Mouse (Mus musculus): ENCODE data around the gene Fbxo46.
A peak's percentile ranks its signal among the peaks of the same experiment; 100 is the strongest.
"Not testable (repeated sequence)": the region's sequence is repeated elsewhere in the genome, so short reads cannot be mapped to it uniquely, and the experiment has no call there.

Gene Fbxo46

DNA sequence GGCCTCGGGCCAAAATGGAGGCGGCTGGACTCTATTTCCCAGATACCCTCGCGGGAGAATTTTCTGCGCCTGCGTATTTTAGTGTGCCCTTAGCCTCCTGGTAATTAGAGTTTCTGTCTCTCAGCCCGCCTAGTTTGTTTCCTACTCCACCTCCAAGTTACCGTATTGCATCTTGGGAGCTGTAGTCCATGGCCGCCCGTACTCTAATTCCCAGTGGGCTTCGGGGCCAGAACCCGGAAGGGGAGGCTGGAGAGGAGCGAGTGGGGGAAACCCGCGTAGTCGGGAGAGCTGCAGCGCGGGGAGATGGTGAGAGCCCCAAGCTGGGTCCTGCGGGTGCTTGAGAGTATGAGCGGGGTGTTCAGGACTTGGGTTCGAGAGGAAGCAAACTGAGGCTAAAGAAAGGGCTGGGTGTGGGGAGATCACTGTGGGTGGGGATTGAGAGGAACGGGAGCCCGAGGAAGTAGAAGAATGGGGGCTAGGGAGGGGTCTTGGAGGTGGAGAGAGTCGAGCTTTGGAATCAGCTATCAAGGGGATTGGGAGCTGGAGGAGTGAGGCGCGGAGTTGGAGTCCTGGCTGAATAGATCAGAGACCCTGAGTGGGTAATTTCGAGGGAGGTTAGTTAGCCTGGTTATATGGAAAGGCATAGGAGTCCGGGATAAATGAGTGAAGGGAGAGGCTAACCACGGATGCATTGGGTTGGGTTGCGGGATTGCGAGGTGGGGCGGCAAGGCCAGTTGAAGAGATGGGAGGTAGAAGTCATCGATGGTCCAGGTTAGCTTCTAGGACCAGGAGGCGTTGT lies at the start of gene Fbxo46:
Fbxo46 (plus strand) TSS at position 229 of the 799 bp plus-strand sequence.
- peak; percentile 90 to 92 for DNase-seq (ENCODE audit: low spot score in 2 of 2)

DNA sequence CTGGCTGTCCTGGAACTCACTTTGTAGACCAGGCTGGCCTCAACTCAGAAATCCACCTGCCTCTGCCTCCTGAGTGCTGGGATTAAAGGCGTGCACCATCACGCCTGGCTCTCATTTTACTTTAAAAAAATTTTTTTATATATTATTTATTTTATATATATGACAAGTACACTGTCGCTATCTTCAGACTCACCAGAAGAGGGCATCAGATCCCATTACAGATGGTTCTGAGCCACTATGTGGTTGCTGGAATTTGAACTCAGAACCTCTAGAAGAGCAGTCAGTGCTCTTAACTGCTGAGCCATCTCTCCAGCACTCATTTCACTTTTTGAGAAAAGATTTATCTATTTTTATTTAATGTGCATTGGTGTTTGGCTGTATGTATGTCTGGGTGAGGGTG lies 48.6 kb upstream of the Fbxo46 start:
- DNase-seq (ENCODE audit: low spot score in 2 of 2), result not testable (repeated sequence)

DNA sequence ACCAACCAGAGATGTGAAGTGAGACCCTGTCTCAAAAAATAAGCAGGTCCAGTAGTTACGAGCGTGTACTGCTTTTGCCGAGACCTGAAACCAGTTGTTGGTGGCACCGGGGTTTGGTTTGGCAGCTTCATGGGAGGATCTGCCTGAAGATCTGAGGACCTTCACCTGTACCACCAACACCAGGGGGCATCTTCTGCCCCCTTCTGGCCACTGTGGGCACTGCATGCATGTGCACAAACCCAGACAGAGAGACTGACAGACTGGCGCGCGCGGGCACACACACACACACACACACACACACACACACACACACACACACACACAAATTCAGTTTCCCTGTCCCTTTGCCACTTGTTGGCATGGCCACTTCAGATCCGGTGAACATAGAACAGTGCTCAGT lies 46.2 kb upstream of the Fbxo46 start:
- peak in 1 of 2 experiments; percentile 63 for DNase-seq (ENCODE audit: low spot score in 2 of 2)

DNA sequence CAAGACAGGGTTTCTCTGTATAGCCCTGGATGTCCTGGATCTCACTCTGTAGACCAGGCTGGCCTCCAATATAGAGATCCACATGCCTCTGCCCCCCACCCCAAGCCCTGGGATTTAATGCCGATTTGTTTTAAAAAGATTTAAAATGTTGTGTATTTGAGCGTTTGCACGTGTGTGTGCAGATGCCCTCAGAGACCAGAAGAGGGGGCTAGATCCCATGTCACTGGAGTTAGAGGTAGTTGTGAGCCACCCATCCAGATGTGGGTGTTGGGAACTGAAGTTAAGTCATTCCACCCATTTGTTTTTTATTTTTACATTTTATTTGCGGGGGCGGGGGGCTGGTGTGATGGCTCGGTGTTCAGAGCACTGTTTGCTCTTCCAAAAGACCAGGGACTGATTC lies 45.2 kb upstream of the Fbxo46 start:
- no peak for DNase-seq (ENCODE audit: low spot score in 2 of 2)

DNA sequence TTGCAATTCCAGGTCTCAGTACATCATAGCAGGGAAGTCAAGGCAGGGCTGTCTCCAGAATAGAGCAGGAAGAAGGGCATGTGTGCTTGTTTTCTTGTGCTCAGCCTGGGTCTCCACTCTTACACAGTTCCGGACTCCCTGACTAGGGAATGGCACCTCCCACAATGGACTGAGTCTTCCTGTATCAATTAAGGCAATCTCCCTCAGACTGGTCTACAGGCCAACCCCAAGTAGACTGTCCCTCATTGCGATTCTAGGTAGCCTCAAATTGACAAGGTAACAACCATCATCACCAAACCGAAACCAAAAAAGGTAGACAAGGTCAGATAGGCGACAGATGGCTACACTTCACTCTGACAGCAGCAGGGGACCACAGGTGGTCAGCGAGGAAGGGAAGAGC lies 44.4 kb upstream of the Fbxo46 start:
- no peak for DNase-seq (ENCODE audit: low spot score in 2 of 2)

DNA sequence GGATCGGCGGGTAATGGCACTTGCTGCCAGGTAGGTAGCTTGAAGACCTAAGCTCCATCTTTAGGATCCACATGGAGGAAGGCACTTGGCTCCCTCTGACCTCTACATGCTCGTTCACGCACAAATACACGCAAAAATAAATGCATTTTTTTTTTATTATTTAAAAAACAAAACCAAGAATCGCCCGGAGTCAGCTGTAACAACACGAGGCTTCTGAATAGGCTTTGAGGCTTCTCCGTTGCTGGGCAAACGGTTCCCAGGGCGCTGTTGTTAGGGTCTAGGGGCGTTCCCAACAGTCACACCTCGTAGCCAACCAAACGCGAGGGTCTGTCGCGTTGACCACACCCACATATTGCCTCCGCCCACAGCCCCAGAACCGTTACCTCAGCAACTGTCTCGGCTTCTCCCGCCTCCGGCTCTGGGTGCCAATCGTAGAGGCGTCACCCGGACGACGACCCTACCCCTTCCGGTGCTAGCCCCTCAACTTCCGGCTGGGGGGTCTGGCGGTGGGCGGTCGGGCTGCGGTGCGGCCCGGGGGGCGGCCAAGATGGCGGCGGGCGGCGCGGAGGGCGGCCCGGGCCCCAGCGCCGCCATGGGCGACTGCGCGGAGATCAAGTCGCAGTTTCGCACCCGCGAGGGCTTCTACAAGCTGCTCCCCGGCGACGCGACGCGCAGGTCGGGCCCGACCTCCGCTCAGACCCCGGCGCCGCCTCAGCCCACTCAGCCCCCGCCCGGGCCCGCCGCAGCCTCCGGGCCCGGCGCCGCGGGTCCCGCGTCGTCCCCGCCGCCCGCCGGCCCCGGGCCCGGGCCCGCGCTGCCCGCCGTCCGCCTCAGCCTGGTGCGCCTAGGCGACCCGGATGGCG lies 43.7 kb upstream of the Fbxo46 start, which contains the start of gene Dmwd:
Dmwd (plus strand) TSS at position 505 of the 863 bp plus-strand sequence.
- DNase-seq (ENCODE audit: low spot score in 2 of 2), result peak; percentile 91 to 94

DNA sequence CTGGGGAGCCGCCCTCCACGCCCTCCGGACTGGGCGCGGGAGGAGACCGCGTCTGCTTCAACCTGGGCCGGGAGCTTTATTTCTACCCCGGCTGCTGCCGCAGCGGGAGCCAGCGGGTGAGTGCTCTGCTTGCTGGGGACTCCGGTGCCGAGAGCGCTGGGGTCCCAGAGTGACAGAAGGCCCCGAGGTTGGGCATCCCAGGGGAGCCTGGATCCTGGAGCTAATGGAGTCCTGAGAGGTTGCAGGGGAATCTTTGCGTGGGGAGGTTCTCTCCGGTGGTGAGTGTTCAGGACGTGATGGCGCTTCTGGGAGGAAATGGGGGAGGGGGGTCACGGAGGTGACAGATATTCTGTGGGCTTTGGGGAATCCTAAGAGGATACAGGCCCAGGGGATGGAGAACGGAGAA lies 43.1 kb upstream of the Fbxo46 start:
- no peak for DNase-seq (ENCODE audit: low spot score in 2 of 2)

DNA sequence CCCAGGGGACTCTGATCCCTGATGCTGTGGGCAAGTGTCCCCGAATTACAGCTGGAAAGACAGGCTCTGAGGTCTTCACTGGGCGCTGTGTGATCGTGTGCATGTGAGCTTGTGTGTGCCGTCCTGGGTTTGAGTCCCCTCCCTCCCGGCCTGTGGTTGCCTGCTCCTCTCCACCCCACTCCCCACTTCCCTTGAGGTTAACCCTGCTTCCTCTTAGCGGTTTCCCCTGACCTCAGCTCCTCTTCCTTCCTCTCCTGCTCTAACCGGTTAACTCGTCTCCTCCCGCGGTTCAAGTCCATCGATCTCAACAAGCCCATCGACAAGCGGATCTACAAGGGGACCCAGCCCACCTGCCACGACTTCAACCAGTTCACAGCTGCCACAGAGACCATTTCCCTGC lies 41.9 kb upstream of the Fbxo46 start:
- DNase-seq (ENCODE audit: low spot score in 2 of 2), result peak; percentile 74 to 77

DNA sequence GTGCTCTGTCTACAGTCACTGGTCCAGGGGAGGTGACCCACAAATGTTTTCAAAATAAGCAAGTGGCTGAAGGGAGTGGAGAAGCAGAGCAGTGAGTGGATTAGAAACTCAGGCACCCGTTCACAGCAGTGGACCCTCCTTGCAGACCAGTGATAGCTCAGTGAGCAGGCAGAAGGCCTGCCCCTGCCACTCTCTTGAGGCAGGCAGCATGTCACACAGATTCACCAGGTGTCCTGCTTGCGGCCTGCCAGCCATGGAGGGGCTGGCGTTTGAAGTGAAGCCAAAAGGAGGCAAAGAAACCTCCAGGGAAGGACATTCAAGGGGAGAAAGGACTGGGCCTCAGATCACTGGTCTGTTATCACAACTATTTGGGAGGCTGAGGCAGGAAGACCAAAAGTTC lies 40.9 kb upstream of the Fbxo46 start:
- no peak for DNase-seq (ENCODE audit: low spot score in 2 of 2)

DNA sequence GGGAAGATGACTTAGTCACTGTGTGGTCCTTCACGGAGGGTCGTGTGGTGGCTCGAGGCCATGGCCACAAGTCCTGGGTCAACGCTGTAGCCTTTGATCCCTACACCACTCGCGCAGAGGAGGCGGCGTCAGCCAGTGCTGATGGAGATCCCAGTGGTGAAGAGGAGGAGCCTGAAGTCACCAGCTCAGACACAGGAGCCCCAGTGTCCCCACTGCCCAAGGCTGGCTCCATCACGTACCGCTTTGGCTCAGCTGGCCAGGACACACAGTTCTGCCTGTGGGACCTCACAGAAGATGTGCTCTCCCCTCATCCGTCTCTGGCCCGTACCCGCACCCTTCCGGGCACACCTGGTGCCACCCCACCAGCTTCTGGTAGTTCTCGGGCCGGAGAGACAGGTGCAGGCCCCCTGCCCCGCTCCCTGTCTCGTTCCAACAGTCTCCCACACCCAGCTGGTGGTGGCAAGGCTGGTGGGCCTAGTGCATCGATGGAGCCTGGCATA lies 39.2 kb upstream of the Fbxo46 start:
- DNase-seq (ENCODE audit: low spot score in 2 of 2), result no peak

DNA sequence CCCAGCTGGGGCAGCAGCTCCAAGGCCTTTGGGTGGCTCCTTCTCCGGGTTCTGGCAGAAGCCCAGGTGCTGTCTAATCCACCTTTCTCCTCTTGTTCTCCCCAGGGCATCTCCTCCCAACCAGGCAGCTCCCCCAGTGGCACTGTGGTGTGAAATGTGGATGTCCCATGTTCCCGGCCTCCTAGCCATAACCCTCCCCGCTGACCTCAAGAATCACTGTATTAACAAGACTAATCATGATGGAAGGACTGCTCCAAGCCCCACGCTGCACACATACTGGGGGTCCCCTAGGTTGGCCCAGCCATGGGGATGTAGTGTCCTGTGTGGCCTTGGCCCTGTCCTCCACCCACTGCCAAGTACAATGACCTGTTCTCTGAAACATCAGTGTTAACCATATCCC lies 37.5 kb upstream of the Fbxo46 start:
- DNase-seq (ENCODE audit: low spot score in 2 of 2), result no peak

DNA sequence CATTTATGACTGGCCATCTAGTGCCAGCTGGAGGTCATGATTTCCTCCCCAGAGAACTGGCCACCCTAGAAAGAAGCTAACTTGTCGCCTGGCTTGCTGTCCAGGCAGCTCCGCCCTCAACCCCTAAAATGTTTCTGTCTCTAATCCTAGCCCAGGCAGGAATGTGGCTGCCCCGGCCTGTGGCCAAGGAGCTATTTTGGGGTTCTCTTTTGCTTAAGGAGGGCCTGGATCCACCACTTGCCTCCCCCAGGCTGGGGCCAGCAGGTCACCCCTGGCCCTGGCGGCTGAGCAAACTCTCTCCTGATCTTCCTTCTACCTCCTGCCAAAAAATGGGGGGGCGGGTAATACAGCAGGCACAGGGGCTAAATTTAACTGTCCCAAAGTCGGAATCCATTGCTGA lies 36.6 kb upstream of the Fbxo46 start:
- no peak for DNase-seq (ENCODE audit: low spot score in 2 of 2)

DNA sequence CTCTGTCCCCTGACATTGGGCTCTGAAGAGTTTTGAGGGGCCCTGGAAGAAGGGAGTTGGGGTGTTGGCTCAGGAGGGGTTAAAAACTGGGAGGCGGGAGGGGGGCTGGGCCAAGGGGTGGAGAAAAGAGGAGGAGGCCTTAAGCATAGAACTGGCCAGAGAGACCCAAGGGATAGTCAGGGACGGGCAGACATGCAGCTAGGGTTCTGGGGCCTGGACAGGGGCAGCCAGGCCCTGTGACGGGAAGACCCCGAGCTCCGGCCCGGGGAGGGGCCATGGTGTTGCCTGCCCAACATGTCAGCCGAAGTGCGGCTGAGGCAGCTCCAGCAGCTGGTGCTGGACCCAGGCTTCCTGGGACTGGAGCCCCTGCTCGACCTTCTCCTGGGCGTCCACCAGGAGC lies 36.0 kb upstream of the Fbxo46 start, which contains the start of gene Dmpk:
Dmpk (plus strand) TSS at position 149 of the 400 bp plus-strand sequence.
- no peak for DNase-seq (ENCODE audit: low spot score in 2 of 2)

DNA sequence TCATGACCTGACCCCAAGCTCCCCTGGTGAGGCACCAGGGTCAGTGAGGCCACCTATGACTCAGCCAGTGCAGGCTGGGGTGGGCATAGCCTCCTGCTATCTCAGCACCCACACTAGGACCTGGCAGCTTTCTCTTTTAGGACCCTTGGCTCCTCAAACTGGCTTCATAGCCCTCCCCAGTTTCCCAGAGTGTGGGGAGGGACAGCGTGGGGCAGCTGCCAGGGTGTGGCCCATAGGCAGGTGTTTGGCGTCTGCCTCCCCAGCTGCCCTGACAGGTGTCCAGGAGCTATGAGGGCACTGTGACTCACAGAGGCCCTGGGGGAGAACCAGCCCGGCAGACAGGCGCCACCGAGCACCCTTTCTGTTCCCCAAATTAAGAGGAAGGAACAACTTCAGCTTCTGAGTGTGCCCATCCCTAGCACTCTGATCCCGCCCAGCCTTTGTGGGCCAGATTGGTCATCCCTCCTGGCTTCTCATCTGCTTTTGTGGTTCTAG lies 35.3 kb upstream of the Fbxo46 start:
- no peak for DNase-seq (ENCODE audit: low spot score in 2 of 2)

DNA sequence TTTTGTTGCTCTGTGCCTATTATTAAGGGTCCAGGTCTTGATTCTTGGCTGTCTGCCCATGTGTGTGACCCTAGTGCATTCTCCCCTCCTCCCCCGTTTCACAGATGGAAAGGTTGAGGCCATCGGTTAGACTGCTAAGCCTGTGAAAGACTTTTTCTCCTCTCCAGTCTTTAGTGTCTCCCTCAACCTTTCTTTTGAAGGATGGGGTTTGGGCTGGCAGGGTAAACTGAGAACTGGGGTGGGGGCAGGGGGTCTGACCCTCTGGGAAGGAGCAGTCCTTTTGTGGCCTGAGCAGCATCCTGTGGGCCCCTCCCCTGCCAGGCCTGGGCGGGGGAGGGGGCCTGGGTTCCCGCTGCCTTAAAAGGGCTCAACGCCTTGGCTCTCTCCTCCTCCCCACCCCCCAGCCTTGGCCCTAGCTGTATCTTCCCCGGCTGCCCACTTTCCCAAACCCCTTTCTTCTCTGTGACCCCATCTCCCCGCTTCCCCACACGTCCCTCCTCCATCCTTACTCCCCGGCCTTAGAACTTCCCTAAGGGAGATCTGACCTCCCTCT lies 34.7 kb upstream of the Fbxo46 start:
- no peak for DNase-seq (ENCODE audit: low spot score in 2 of 2)

DNA sequence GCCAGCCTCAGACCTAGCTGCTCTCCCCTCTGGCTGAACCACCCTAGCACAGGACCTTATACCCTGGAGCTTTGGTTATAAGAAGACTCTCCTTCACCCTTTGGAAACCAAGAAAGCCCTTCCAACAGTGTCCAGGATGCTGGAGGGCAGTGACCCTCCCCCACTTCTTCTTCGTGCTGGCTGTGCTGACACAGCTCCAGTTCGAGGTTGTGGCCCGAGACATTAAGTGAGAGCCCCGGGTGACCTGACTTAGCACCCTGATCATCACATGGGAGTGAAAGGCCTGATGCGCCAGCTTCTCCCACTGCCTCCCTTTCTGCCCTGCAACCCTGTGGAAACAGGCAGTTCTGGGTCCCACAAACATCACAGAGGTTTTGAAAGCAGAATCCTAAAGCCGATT lies 34.2 kb upstream of the Fbxo46 start:
- DNase-seq (ENCODE audit: low spot score in 2 of 2), result no peak

DNA sequence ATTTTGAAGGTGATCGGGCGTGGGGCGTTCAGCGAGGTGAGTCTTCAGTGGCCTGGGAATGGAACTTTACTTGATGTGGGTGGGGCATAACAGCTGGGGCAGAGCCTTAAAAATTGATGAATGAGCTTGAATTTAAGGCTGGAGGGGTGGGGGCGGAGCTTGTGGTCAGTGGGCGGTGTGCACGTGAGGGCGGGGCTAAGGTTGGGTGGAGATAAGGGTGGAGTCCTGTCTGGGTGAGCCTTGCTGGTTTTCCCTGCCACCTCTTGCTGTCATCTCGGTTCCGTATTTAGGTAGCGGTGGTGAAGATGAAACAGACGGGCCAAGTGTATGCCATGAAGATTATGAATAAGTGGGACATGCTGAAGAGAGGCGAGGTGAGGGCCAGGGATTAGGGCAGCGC lies 33.6 kb upstream of the Fbxo46 start:
- DNase-seq (ENCODE audit: low spot score in 2 of 2), result no peak

DNA sequence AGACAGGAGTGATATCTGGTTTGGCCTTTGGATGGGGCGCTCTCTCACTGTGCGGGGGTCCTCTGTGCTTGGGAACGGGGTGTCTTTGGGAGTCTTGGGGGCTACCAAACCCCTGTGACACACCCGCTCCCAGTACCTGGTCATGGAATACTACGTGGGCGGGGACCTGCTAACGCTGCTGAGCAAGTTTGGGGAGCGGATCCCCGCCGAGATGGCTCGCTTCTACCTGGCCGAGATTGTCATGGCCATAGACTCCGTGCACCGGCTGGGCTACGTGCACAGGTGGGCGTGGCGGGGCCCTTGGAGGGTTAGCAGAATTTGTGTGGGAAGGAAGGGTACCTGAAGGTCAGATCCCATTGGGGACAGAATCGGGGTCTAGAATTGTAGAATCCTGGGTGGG lies 32.9 kb upstream of the Fbxo46 start:
- no peak for DNase-seq (ENCODE audit: low spot score in 2 of 2)

DNA sequence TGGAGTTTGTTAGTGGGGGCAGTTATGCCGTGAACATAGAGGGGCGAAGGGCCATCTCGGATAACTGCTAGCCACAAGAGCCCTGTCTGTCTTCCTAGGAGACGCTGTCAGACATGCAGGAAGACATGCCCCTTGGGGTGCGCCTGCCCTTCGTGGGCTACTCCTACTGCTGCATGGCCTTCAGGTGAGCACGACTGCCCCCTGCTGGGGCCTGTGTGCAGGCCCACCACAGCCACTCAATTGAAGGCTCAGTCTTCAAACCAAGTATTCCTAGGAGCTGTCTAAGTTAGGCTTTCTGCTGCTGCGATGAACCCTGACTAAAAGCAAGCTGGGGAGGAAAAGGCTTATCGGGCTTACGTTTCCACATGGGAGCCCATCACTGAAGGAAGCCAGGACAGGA lies 30.8 kb upstream of the Fbxo46 start:
- DNase-seq (ENCODE audit: low spot score in 2 of 2), result peak; percentile 38 to 80

DNA sequence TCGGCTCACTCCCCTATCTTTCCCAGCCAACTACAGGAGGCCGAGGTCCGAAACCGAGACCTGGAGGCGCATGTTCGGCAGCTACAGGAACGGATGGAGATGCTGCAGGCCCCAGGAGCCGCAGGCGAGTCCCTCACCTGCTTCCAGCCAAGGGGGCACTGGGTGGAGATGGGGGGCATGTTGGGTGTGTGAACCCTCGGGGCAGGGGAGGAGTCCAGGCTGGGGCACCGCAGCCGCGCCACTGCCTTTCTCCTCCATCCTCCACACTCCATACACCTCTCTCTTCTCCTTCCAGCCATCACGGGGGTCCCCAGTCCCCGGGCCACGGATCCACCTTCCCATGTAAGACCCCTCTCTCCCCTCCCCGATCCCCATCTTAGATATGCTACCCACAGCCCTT lies 27.7 kb upstream of the Fbxo46 start:
- DNase-seq (ENCODE audit: low spot score in 2 of 2), result no peak

DNA sequence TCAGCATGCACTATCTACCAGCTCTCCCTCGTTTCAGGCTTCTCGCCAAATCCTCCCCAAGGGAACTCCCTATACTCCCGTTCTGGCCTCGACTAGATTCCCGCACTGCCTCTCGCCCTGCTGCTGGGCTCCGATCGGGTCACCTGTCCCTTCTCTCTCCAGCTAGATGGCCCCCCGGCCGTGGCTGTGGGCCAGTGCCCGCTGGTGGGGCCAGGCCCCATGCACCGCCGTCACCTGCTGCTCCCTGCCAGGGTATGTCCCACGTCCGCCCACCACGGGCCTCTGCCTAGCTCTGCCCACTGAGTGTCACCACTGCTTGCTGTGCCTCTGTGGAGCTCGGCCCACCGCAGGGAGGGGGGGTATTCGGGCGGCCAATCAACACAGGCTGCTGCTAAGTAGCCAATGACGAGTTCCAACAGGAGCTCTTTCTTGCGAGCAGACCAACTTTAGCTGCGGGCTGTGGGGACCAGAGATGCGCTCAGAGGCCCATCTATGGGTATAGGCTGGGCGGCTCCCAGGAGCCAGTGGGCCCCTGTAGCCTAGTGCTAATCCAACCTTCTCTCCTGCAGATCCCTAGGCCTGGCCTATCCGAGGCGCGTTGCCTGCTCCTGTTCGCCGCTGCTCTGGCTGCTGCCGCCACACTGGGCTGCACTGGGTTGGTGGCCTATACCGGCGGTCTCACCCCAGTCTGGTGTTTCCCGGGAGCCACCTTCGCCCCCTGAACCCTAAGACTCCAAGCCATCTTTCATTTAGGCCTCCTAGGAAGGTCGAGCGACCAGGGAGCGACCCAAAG lies 27.1 kb upstream of the Fbxo46 start:
- peak in 1 of 2 experiments; percentile 45 for DNase-seq (ENCODE audit: low spot score in 2 of 2)

Data from thymus, postnatal 10 days (tissue).